Mouse (Mus musculus): ENCODE data around the gene Cygb. TPM values are rescaled to one million over a fixed set of nuclear protein-coding genes. Genes with fewer than 3 reads are reported as not detected.
A peak's percentile ranks its signal among the peaks of the same experiment; 100 is the strongest.

Gene Cygb
- polyA plus RNA-seq (2015; fragmentation: Nextera tagmentation; extraction: Ambion mirVana), result 0.60 and 0.70 TPM in 2 replicates

- no peak within 1 kb of the TSS for H3K27ac ChIP-seq
- peak within 1 kb of the TSS; percentile 47 for H3K4me3 ChIP-seq (replicated peaks)
- H3K4me1 ChIP-seq (replicated peaks), result peaks cover 37% of the 10 kb centered on the region
- H3K9ac ChIP-seq, result no peak within 1 kb of the TSS
- 4% methylated on average over 28 of the region's 28 CpGs for WGBS (ENCODE audit: insufficient replicate concordance)
- ATAC-seq (ENCODE audit: low read depth) (no peak), DNase-seq (no peak)
- H3K9me3 ChIP-seq (replicated peaks), result no peaks in the 10 kb centered on the region
- no peaks in the 10 kb centered on the region for H3K36me3 ChIP-seq
- peak within 1 kb of the TSS; percentile 64 for H3K4me2 ChIP-seq
- H3K27me3 ChIP-seq, result peaks cover 64% of the 10 kb centered on the region
These were observed at the start of gene Cygb for GRCm38 (mm10) chr11:116654255-116654821. TSS of gene Cygb (minus strand) at chr11:116654313.

- WGBS (ENCODE audit: insufficient replicate concordance), result 39% methylated on average over 5 of the region's 5 CpGs
- Histone ChIP-seq H3K27ac (no peak overlapping the region), H3K4me3 (replicated peaks) (no peak overlapping the region), H3K4me2 (no peak overlapping the region), H3K9ac (no peak overlapping the region), H3K9me3 (replicated peaks) (no peaks in the 10 kb centered on the region), H3K36me3 (no peaks in the 10 kb centered on the region), H3K27me3 (peaks cover 20% of the 10 kb centered on the region), H3K4me1 (replicated peaks) (no peaks in the 10 kb centered on the region)
- no peak for ATAC-seq (ENCODE audit: low read depth)
- DNase-seq, result no peak
These were observed 47.3 kb upstream of the Cygb start for GRCm38 (mm10) chr11:116701377-116701841.

- no peak for ATAC-seq (ENCODE audit: low read depth)
- no peaks in the 10 kb centered on the region for H3K9me3 ChIP-seq (replicated peaks)
- peaks cover 7% of the 10 kb centered on the region for H3K4me1 ChIP-seq (replicated peaks)
- H3K27ac ChIP-seq, result no peak overlapping the region
- no peak overlapping the region for H3K9ac ChIP-seq
- DNase-seq, result no peak
- H3K27me3 ChIP-seq, result peaks cover 56% of the 10 kb centered on the region
- no peaks in the 10 kb centered on the region for H3K36me3 ChIP-seq
- WGBS (ENCODE audit: insufficient replicate concordance), result 50% methylated on average over 9 of the region's 9 CpGs
- H3K4me2 ChIP-seq, result no peak overlapping the region
- no peak overlapping the region for H3K4me3 ChIP-seq (replicated peaks)
These were observed 43.4 kb upstream of the Cygb start for GRCm38 (mm10) chr11:116697521-116697920.

GRCm38 (mm10) chr11:116696426-116696825, 42.3 kb upstream of the Cygb start:
- H3K36me3 ChIP-seq, result no peaks in the 10 kb centered on the region
- WGBS (ENCODE audit: insufficient replicate concordance), result 52% methylated on average over 4 of the region's 4 CpGs
- H3K4me3 ChIP-seq (replicated peaks), result no peak overlapping the region
- no peak for ATAC-seq (ENCODE audit: low read depth)
- peaks cover 59% of the 10 kb centered on the region for H3K27me3 ChIP-seq
- no peak overlapping the region for H3K9ac ChIP-seq
- H3K4me1 ChIP-seq (replicated peaks), result peaks cover 7% of the 10 kb centered on the region
- H3K4me2 ChIP-seq, result no peak overlapping the region
- no peak overlapping the region for H3K27ac ChIP-seq
- no peaks in the 10 kb centered on the region for H3K9me3 ChIP-seq (replicated peaks)
- no peak for DNase-seq

GRCm38 (mm10) chr11:116695194-116695880, 41.2 kb upstream of the Cygb start:
- Histone ChIP-seq H3K27ac (no peak overlapping the region), H3K4me2 (no peak overlapping the region), H3K9ac (no peak overlapping the region), H3K27me3 (peaks cover 59% of the 10 kb centered on the region), H3K4me1 (replicated peaks) (peaks cover 7% of the 10 kb centered on the region), H3K36me3 (no peaks in the 10 kb centered on the region), H3K9me3 (replicated peaks) (no peaks in the 10 kb centered on the region), H3K4me3 (replicated peaks) (no peak overlapping the region)
- ATAC-seq (ENCODE audit: low read depth), result no peak
- no peak for DNase-seq
- 28% methylated on average over 23 of the region's 23 CpGs for WGBS (ENCODE audit: insufficient replicate concordance)

GRCm38 (mm10) chr11:116694250-116695193, 40.4 kb upstream of the Cygb start:
- ATAC-seq (ENCODE audit: low read depth) (no peak), DNase-seq (no peak)
- peaks cover 7% of the 10 kb centered on the region for H3K4me1 ChIP-seq (replicated peaks)
- H3K4me2 ChIP-seq, result peak overlapping the region; percentile 52
- WGBS (ENCODE audit: insufficient replicate concordance), result 3% methylated on average over 72 of the region's 73 CpGs
- no peak overlapping the region for H3K27ac ChIP-seq
- H3K9me3 ChIP-seq (replicated peaks), result no peaks in the 10 kb centered on the region
- no peak overlapping the region for H3K9ac ChIP-seq
- H3K36me3 ChIP-seq, result no peaks in the 10 kb centered on the region
- H3K27me3 ChIP-seq, result peaks cover 59% of the 10 kb centered on the region
- H3K4me3 ChIP-seq (replicated peaks), result peak overlapping the region; percentile 43

GRCm38 (mm10) chr11:116693899-116694249, 39.8 kb upstream of the Cygb start:
- H3K4me1 ChIP-seq (replicated peaks), result peaks cover 7% of the 10 kb centered on the region
- DNase-seq, result no peak
- no peaks in the 10 kb centered on the region for H3K36me3 ChIP-seq
- 41% methylated on average over 4 of the region's 4 CpGs for WGBS (ENCODE audit: insufficient replicate concordance)
- H3K27me3 ChIP-seq, result peaks cover 59% of the 10 kb centered on the region
- H3K4me3 ChIP-seq (replicated peaks), result peak overlapping the region; percentile 43
- H3K4me2 ChIP-seq, result peak overlapping the region; percentile 52
- H3K9me3 ChIP-seq (replicated peaks), result no peaks in the 10 kb centered on the region
- no peak overlapping the region for H3K27ac ChIP-seq
- H3K9ac ChIP-seq, result no peak overlapping the region
- no peak for ATAC-seq (ENCODE audit: low read depth)

GRCm38 (mm10) chr11:116690701-116691575, 36.8 kb upstream of the Cygb start:
- Histone ChIP-seq H3K4me2 (no peak overlapping the region), H3K9ac (no peak overlapping the region), H3K36me3 (no peaks in the 10 kb centered on the region), H3K4me1 (replicated peaks) (peaks cover 7% of the 10 kb centered on the region), H3K27ac (no peak overlapping the region), H3K4me3 (replicated peaks) (no peak overlapping the region), H3K27me3 (peaks cover 35% of the 10 kb centered on the region), H3K9me3 (replicated peaks) (no peaks in the 10 kb centered on the region)
- ATAC-seq (ENCODE audit: low read depth), result no peak
- DNase-seq, result no peak
- 67% methylated on average over 18 of the region's 18 CpGs for WGBS (ENCODE audit: insufficient replicate concordance)

- Histone ChIP-seq H3K9me3 (replicated peaks) (no peaks in the 10 kb centered on the region), H3K36me3 (no peaks in the 10 kb centered on the region), H3K4me2 (no peak overlapping the region), H3K27me3 (peaks cover 22% of the 10 kb centered on the region), H3K27ac (no peak overlapping the region), H3K4me3 (replicated peaks) (no peak overlapping the region), H3K4me1 (replicated peaks) (peaks cover 6% of the 10 kb centered on the region), H3K9ac (no peak overlapping the region)
- WGBS (ENCODE audit: insufficient replicate concordance), result 89% methylated on average over 10 of the region's 10 CpGs
- DNase-seq (no peak), ATAC-seq (ENCODE audit: low read depth) (no peak)
These were observed 35.5 kb upstream of the Cygb start for GRCm38 (mm10) chr11:116689622-116690021.

GRCm38 (mm10) chr11:116687897-116688296, 33.8 kb upstream of the Cygb start:
- no peaks in the 10 kb centered on the region for H3K9me3 ChIP-seq (replicated peaks)
- DNase-seq, result no peak
- no peak overlapping the region for H3K9ac ChIP-seq
- H3K27ac ChIP-seq, result no peak overlapping the region
- H3K4me3 ChIP-seq (replicated peaks), result no peak overlapping the region
- WGBS (ENCODE audit: insufficient replicate concordance), result 61% methylated on average over 8 of the region's 8 CpGs
- 0 out of 2 replicates have a peak, but pooled peaks cover under 1% of the 10 kb centered on the region for H3K4me1 ChIP-seq (replicated peaks)
- H3K36me3 ChIP-seq, result no peaks in the 10 kb centered on the region
- H3K27me3 ChIP-seq, result peaks cover 7% of the 10 kb centered on the region
- no peak overlapping the region for H3K4me2 ChIP-seq
- ATAC-seq (ENCODE audit: low read depth), result no peak

Measured in liver, embryonic 13.5 days (tissue).